Mouse (Mus musculus) midbrain, embryonic 11.5 days (tissue): ENCODE results near the gene Nup188. TPM values are rescaled to one million over a fixed set of nuclear protein-coding genes. Genes with fewer than 3 reads are reported as not detected.

ENCODE experiments used
- ATAC-seq: fragments of 200-750 bp; cut with Nextera tagmentation; 2 replicates; pipeline ENCODE4 v1.8.0; 2017; ENCODE audit warnings: moderate TSS enrichment, moderate library complexity; ENCODE audit not compliant: low FRiP score
- DNase-seq: peaks from one replicate; pipeline ENCODE4 v3.0.0; 2015; ENCODE audit warnings: low spot score; ENCODE audit errors: missing footprints
- H3K27ac ChIP-seq: fragments of 300-500 bp; sonication (generic); 2 replicates; pipeline ENCODE4 v1.5.1; 2014; ENCODE audit warnings: low read depth, low read length
- H3K27me3 ChIP-seq: fragments of 300-500 bp; sonication (generic); 2 replicates; pipeline ENCODE4 v1.6.1; 2014; ENCODE audit warnings: mild to moderate bottlenecking, low read length, moderate library complexity, mixed read lengths; ENCODE audit not compliant: control insufficient read depth, insufficient read depth
- H3K36me3 ChIP-seq: fragments of 300-500 bp; sonication (generic); 2 replicates; pipeline ENCODE4 v1.6.1; 2014; ENCODE audit warnings: mild to moderate bottlenecking, low read length, moderate library complexity, mixed read lengths; ENCODE audit not compliant: control insufficient read depth, insufficient read depth
- H3K4me1 ChIP-seq: fragments of 300-500 bp; sonication (generic); 2 replicates; pipeline ENCODE4 v1.6.1; 2014; ENCODE audit warnings: low read length; ENCODE audit not compliant: control insufficient read depth, insufficient read depth
- H3K4me2 ChIP-seq: fragments of 300-500 bp; sonication (generic); 2 replicates; pipeline ENCODE4 v1.6.1; 2014; ENCODE audit warnings: mild to moderate bottlenecking, moderate library complexity
- H3K4me3 ChIP-seq: fragments of 300-500 bp; sonication (generic); 2 replicates; pipeline ENCODE4 v1.5.1; 2014; ENCODE audit warnings: low read depth, low read length
- H3K9ac ChIP-seq: fragments of 300-500 bp; sonication (generic); 2 replicates; pipeline ENCODE4 v1.6.1; 2014; ENCODE audit warnings: low read length
- H3K9me3 ChIP-seq: fragments of 300-500 bp; sonication (generic); 2 replicates; pipeline ENCODE4 v1.6.1; 2016; ENCODE audit warnings: low read length; ENCODE audit not compliant: control insufficient read depth
- whole genome bisulfite sequencing: fragments of 180-500 bp; shearing (Covaris S2); extraction: QIAGEN DNeasy Blood & Tissue Kit; methylation state at CpG from one replicate; pipeline ENCODE4 v1.1.7; 2014; 5-methylcytosine and 5-hydroxymethylcytosine counted together
- polyA plus RNA-seq: library from polyadenylated mRNA; unstranded; fragments of >200 nt; fragmentation: Nextera tagmentation; extraction: Ambion mirVana; gene quantifications from 2 replicates; pipeline ENCODE4 v1.2.1, GENCODE M21; 2014

The Nup188 gene
- polyA plus RNA-seq, 1 experiment from 2014 or later: 53.7 TPM

DNA sequence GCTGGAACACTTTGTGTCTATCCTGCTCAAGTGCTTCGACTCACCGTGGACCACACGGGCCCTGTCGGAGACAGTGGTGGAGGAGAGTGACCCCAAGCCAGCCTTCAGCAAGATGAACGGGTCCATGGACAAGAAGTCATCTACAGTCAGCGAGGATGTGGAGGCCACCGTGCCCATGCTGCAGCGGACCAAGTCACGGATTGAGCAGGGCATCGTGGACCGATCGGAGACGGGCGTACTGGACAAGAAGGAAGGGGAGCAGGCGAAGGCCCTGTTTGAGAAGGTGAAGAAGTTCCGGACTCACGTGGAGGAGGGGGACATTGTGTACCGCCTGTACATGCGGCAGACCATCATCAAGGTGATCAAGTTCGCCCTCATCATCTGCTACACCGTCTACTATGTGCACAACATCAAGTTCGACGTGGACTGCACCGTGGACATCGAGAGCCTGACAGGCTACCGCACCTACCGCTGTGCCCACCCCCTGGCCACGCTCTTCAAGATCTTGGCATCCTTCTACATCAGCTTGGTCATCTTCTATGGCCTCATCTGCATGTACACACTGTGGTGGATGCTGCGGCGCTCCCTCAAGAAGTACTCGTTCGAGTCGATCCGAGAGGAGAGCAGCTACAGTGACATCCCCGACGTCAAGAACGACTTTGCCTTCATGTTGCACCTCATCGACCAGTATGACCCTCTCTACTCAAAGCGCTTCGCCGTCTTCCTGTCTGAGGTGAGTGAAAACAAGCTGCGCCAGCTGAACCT lies 30.4 kb upstream of the Nup188 start:
- Histone ChIP-seq H3K9ac (no peak overlapping the region), H3K36me3 (peaks cover 29% of the 10 kb centered on the region), H3K9me3 (no peaks in the 10 kb centered on the region), H3K27me3 (no peaks in the 10 kb centered on the region), H3K4me2 (no peak overlapping the region), H3K4me1 (no peaks in the 10 kb centered on the region), H3K27ac (no peak overlapping the region), H3K4me3 (no peak overlapping the region)
- WGBS: 96% methylated on average over 42 of the region's 42 CpGs
- DNase-seq (no peak), ATAC-seq (no peak)

DNA sequence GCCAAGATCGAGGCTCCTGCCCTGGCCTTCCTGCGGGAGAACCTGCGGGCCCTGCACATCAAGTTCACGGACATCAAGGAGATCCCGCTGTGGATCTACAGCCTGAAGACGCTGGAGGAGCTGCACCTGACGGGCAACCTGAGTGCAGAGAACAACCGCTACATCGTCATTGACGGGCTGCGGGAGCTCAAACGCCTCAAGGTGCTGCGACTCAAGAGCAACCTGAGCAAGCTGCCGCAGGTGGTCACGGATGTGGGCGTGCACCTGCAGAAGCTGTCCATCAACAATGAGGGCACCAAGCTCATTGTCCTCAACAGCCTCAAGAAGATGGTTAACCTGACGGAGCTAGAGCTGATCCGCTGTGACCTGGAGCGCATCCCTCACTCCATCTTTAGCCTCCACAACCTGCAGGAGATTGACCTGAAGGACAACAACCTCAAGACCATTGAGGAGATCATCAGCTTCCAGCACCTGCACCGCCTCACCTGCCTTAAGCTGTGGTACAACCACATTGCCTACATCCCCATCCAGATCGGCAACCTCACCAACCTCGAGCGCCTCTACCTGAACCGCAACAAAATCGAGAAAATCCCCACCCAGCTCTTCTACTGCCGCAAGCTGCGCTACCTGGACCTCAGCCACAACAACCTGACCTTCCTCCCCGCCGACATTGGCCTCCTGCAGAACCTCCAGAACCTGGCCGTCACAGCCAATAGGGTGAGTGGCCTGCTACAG lies 29.4 kb upstream of the Nup188 start:
- 97% methylated on average over 30 of the region's 30 CpGs for WGBS
- DNase-seq: no peak
- Histone ChIP-seq H3K27me3 (no peaks in the 10 kb centered on the region), H3K9me3 (no peaks in the 10 kb centered on the region), H3K4me2 (no peak overlapping the region), H3K27ac (no peak overlapping the region), H3K4me1 (no peaks in the 10 kb centered on the region), H3K36me3 (peaks cover 32% of the 10 kb centered on the region), H3K4me3 (no peak overlapping the region), H3K9ac (no peak overlapping the region)
- no peak for ATAC-seq

DNA sequence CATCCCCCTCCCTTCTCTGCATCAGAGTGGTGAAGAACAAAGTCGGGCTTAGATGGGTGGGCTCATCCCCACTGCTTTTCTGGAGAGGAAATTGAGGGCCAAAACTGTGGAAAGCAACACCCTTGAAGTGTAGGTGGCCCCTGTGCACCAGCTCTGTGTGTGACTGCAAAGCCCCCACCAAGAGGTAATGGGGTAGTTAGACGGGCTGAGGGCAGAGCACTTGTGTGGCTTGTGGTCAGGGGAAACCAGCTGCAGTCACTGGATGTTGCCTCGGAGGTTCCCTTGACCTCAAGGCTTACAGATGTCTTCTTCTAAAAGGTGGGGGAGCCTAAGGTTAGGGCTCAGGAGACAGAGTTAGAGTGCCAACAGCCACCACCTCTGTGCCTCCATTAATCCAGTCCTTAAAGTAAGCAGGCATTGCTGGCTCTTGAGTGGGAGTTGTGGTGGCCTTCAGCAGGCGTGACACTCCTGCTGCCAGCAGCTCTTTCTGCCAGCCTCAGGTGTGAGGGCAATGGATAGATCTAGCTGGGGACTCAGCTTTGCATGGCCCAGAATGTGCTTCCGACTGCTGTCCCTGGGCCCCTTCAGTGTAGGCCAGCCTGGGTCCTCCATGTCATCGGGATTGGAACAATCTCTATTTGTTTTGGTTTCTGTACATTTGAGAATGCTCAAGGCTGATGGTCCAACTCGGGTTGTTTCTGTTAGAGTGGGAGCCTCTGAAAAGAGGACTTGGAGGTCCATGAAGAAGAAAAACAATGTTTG lies 28.3 kb upstream of the Nup188 start:
- Histone ChIP-seq H3K4me3 (no peak overlapping the region), H3K36me3 (peaks cover 36% of the 10 kb centered on the region), H3K4me1 (no peaks in the 10 kb centered on the region), H3K9me3 (no peaks in the 10 kb centered on the region), H3K9ac (no peak overlapping the region), H3K27me3 (no peaks in the 10 kb centered on the region), H3K27ac (no peak overlapping the region), H3K4me2 (no peak overlapping the region)
- DNase-seq: no peak
- no peak for ATAC-seq
- 93% methylated on average over 7 of the region's 7 CpGs for WGBS

DNA sequence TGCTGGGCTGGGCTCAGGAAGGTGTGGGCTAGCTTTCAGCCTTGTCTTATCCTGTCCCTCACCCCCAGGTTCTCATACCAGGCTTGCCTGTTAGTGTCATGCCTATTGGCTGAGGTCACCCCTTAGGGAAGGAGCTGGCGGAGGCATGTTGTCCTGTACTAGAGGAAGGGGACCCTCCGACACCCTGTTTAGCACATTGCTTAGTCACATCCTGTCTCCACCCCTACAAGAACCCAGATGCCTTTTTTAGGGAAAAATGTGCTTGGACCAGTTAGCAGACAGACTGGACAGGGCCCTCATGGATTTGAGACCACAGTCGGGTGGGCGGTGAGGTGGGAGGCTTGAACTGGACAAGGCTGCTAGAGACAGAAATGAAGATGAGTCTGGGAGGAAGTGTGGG lies 27.6 kb upstream of the Nup188 start:
- Histone ChIP-seq H3K4me3 (no peak overlapping the region), H3K9me3 (no peaks in the 10 kb centered on the region), H3K4me1 (no peaks in the 10 kb centered on the region), H3K36me3 (peaks cover 39% of the 10 kb centered on the region), H3K27ac (no peak overlapping the region), H3K4me2 (no peak overlapping the region), H3K27me3 (no peaks in the 10 kb centered on the region), H3K9ac (no peak overlapping the region)
- DNase-seq (no peak), ATAC-seq (no peak)
- WGBS: 90% methylated on average over 4 of the region's 4 CpGs

DNA sequence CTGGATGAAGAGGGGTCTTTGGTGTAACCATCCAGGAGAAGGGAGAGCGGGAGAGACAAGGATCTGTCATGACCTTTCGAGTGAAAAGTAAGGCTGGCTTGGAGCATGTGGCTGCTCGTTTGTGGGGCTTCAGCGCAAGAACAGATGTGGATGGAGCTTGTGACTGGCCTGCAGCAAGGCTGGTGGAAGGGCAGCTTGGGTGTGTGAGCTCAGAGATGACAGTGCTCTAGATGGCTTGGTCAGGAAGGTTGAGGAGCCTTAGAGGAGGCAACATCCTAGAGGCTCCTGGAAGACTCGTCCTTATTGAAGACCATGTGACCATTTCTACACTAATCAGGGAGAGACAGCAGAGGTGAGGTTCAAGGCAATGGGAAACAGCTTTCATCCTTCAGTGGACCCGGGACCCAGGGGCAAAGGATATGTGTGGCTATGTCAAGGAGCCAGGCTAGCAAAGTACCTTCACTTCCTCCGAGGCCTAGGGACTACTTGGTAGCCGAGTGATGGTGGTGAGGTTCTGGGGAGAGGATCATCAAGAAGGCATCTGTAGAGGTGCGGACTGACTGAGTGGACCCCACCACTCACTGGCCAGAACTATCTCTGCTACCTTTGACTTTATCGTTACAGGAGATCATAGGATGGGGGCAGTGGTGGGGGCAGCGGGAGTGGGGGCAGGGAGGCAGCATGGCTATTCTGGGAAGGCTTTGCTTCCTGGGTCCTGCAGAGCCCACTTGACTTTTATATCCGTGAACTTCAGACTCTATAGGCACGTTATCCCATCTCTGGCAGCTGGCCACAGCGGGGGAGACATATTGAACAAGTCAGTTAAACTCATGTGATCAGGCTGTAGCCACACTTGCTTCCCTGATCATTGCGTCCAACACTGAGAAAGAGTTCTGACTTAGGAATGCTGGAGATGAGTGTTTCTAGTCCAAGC lies 26.8 kb upstream of the Nup188 start:
- Histone ChIP-seq H3K4me2 (no peak overlapping the region), H3K27ac (no peak overlapping the region), H3K27me3 (no peaks in the 10 kb centered on the region), H3K9me3 (no peaks in the 10 kb centered on the region), H3K36me3 (peaks cover 45% of the 10 kb centered on the region), H3K4me1 (no peaks in the 10 kb centered on the region), H3K4me3 (no peak overlapping the region), H3K9ac (no peak overlapping the region)
- 93% methylated on average over 15 of the region's 15 CpGs for WGBS
- no peak for ATAC-seq
- no peak for DNase-seq

DNA sequence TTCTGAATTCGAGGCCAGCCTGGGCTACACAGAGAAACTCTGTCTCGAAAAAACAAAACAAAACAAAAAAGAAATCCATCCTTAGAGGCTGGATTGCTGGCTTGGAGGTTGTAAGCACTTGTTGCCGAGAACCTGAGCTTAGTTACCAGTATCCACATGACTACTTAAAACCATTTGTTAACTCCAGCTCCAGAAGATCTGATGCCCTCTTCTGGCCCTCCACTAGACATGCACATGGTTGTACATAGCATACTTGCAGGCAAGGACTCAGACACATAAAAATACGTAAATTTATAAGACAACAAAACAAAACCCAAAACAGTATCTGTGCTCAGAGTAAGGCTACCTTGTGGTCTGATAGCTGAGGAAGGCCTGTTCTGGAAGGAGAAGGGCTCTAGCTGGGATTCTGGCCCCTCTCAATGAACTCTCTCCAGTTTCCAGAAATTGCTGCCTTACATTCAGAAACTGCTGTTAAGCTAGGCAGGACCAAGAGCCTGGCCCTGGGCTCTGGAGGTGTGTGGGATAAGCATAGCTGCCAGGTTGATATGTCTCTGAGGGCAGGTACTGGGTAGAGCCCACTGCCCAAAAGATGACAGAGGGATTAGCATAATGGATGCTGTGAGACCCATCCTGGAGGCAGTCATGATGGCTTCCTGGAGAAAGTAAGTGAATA lies 25.0 kb upstream of the Nup188 start:
- DNase-seq (no peak), ATAC-seq (no peak)
- Histone ChIP-seq H3K36me3 (peaks cover 36% of the 10 kb centered on the region), H3K4me3 (no peak overlapping the region), H3K9me3 (no peaks in the 10 kb centered on the region), H3K27me3 (no peaks in the 10 kb centered on the region), H3K4me1 (no peaks in the 10 kb centered on the region), H3K4me2 (no peak overlapping the region), H3K27ac (no peak overlapping the region), H3K9ac (no peak overlapping the region)
- WGBS: 92% methylated on average over 4 of the region's 4 CpGs

DNA sequence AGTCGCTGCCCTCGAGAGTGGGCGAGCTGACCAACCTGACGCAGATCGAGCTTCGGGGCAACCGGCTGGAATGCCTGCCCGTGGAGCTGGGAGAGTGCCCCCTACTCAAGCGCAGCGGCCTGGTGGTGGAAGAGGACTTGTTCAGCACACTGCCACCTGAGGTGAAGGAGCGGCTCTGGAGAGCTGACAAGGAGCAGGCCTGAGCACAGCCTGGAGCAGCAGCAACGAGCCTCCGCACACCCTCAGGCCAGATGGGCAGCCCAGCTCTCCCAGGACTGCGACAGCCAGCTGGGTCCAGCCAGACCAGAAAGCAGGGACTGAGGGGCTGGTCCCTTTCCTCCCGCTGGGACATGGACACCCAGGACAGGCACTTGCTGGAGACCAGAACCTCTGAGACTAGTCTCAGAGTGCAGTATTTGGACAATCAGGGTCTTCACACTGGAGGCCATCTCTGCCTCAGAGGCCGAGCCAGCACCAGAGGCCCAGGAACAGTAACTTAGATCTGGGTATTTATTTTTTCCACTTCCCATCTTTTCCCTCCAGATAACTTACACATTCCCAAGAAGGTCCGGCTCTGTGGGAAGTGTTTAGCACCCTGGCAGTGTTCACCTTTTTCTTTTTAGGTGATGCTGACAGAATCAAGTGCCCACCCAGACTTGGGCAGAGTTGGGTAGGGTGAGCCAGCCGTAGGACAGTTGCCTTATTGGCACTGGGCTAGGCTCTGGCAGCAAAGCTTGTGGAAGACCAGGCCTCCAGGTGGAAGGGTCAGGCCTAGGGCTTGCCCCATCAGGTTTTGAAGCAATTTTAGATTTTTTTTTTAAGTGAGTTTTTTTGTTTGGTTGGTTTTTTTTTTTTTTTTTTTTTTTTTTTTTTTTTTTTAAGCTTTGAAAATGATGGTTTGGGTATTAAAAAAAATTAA lies 24.0 kb upstream of the Nup188 start:
- no peaks in the 10 kb centered on the region for H3K9me3 ChIP-seq
- no peak overlapping the region for H3K4me3 ChIP-seq
- H3K4me1 ChIP-seq: peaks cover 7% of the 10 kb centered on the region
- H3K4me2 ChIP-seq: no peak overlapping the region
- no peak for DNase-seq
- peaks cover 27% of the 10 kb centered on the region for H3K36me3 ChIP-seq
- H3K27ac ChIP-seq: no peak overlapping the region; the same call in 1 of the 2 replicates
- no peak for ATAC-seq
- no peak overlapping the region for H3K9ac ChIP-seq
- no peaks in the 10 kb centered on the region for H3K27me3 ChIP-seq
- 93% methylated on average over 18 of the region's 18 CpGs for WGBS
